Mouse (Mus musculus): Measurements from ENCODE around the gene Uqcr11. TPM values are rescaled to one million over a fixed set of nuclear protein-coding genes. Genes with fewer than 3 reads are reported as not detected.
A peak's percentile ranks its signal among the peaks of the same experiment; 100 is the strongest.

Uqcr11 gene
- 1,000 to 10,000 TPM; 1,658 to 1,691 TPM for total RNA-seq (2021)

DNA sequence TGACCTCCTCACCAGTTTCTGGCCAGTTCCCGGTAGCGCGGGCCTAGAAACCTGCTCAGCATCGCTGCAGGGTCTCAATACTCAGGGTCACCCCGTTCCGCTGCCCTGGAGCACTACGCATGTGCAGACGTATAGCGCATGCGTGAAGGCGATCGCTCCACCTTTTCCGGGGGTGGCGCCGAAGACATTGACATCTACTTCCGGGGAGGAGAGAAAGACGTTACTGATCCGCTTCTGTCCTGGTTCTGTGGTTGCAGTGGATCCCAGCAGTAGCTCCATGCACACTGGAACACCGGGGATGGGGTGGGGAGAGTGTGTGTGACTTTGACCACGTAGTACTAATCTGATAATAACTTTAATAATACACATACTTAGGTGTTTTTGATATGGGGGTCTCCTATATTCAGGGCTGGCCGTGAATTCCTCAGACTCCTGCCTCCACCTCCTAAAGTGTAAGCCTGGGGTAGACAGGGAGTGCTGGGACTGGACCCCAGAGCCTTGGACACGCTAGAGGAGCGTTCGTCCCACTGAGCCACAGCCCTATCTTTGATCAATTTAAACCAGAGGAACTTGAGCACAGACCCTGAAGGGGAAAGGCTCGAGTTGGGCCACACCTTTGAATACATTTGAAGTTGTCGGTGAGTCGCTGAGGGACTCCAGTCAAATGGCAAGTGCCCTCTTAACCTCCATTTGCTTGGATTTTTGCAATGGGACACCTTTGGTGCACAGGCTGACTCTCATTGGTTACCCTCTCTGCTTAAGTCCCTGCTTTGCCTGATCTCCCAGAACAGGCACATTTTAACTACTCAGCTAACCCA lies at the start of gene Uqcr11:
Gene Uqcr11 (minus strand): TSS at position 147 of the 818 bp plus-strand sequence.
- intact Hi-C loops (cut with DNase I) = no loop called here
- peak; percentile 94 to 96 for DNase-seq

- intact Hi-C loops (cut with DNase I) = no loop called here
These were observed 49.1 kb upstream of the Uqcr11 start for GRCm38 (mm10) chr10:80455697-80456096.

GRCm38 (mm10) chr10:80454781-80455180 lies 48.2 kb upstream of the Uqcr11 start:
- intact Hi-C loops (cut with DNase I) = no loop called here
- DNase-seq = no peak

More at GRCm38 (mm10) chr10:80455697-80456096, 49.1 kb upstream of the Uqcr11 start:
- no peak for DNase-seq

GRCm38 (mm10) chr10:80453601-80454000 lies 47.0 kb upstream of the Uqcr11 start:
- DNase-seq = no peak
- intact Hi-C loops (cut with DNase I) = no loop called here

DNA sequence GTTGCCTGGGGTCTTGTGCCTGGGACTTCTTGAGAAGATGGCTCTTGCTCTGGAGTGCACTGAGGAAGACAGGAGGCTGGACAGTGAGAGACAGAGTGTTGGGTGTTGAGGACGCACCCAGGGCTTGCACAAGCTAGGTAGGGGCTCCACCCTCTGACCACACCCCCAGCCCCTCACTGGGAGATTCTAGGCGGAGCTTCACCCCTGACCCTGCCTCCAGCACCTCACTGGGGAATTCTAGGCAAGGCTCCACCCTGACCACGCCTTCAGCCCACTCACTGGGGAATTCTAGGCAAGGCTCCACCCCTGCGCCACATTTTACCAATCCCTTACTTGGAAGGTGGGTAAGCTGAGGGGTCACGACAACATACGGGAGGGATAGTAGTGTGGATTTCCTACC lies 44.0 kb upstream of the Uqcr11 start:
- no peak for DNase-seq
- intact Hi-C loops (cut with DNase I) = no loop called here

- DNase-seq = peak; percentile 72 to 86
- intact Hi-C loops (cut with DNase I) = loop anchor here (1.0 to 2.0 kb wide), 3 partner anchors 63 to 103 kb away; no protein-coding TSS in a partner anchor
These were observed 39.4 kb upstream of the Uqcr11 start for GRCm38 (mm10) chr10:80445898-80446601.

DNA sequence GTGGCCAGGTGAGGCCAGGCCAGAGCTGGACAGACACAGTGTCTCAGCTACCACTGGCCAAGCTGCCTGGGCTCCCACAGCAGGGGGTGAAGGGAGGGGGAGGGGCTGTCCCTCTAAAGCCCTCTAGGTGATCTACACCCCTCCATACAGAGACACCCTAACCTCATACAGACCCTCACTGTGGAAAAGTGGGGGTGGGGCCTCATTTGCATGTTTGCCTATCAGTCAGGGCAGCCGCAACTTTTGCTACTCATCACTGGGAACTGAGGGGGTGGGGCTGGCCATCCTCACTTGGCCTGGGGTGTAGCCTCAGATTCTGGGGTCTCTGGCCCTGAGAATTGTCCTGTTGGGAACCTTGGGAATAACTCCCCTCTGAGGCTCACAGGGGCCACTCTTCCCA lies 38.4 kb upstream of the Uqcr11 start:
- intact Hi-C loops (cut with DNase I) = loop anchor here (2.0 kb wide), 1 partner anchor 68 kb away; no protein-coding TSS in a partner anchor
- DNase-seq = no peak

GRCm38 (mm10) chr10:80444339-80445045 lies 37.9 kb upstream of the Uqcr11 start:
- intact Hi-C loops (cut with DNase I) = loop anchor here (2.0 kb wide), 1 partner anchor 68 kb away; no protein-coding TSS in a partner anchor
- no peak for DNase-seq

- intact Hi-C loops (cut with DNase I) = loop anchor here (2.0 kb wide), 1 partner anchor 67 kb away; no protein-coding TSS in a partner anchor
These were observed 37.1 kb upstream of the Uqcr11 start for GRCm38 (mm10) chr10:80443575-80444278.

GRCm38 (mm10) chr10:80442989-80443388 lies 36.4 kb upstream of the Uqcr11 start:
- DNase-seq = no peak
- intact Hi-C loops (cut with DNase I) = no loop called here

More at GRCm38 (mm10) chr10:80443575-80444278, 37.1 kb upstream of the Uqcr11 start:
- no peak for DNase-seq

DNA sequence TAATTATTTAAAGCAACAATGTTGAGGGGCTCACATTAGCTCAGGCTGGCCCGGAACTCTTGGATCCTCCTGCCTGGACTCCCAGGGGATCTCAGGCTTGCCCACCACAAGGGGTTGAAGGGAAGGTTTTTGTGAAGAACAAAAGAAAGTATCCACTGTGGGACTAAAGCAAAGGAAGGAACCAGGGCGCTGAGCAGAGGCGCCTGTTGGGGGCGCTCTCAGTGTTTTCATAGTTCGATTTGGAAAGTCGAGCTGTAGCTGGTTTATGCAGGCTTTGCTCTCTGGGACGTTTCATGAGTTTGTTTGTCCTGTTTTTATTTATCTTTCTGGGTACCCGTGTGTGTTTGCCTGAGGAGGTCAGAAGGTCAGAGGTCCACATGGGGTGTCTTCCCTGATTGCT lies 35.0 kb upstream of the Uqcr11 start:
- intact Hi-C loops (cut with DNase I) = no loop called here
- no peak for DNase-seq

DNA sequence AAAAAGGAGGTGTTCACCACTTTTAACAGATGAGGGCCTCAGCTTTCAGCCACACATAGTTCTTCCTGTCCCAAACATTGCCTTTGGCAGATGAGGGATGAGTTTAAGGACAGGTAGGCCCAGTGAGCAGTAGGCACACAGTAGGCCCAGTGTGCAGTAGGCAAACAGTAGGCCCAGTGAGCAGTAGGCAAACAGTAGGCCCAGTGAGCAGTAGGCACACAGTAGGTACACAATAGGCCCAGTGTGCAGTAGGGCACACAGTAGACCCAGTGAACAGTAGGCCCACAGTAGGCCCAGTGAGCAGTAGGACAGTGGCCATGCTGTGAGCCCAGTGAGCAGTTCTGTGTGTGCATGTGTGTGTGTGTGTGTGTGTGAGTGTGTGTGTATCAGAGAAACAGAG lies 33.4 kb upstream of the Uqcr11 start:
- DNase-seq = no peak

GRCm38 (mm10) chr10:80437973-80438372 lies 31.3 kb upstream of the Uqcr11 start:
- intact Hi-C loops (cut with DNase I) = loop anchor here (10.0 kb wide), 1 partner anchor 267 kb away; the partner anchor contains the start of genes Izumo4 and Mob3a
- no peak for DNase-seq

More for the DNA sequence above, 33.4 kb upstream of the Uqcr11 start:
- intact Hi-C loops (cut with DNase I) = no loop called here

- intact Hi-C loops (cut with DNase I) = loop anchor here (10.0 kb wide), 1 partner anchor 269 kb away; the partner anchor contains the start of genes Izumo4 and Mob3a
These were observed 29.6 kb upstream of the Uqcr11 start for GRCm38 (mm10) chr10:80436276-80436675.

GRCm38 (mm10) chr10:80435764-80436163 lies 29.1 kb upstream of the Uqcr11 start:
- no peak for DNase-seq
- intact Hi-C loops (cut with DNase I) = loop anchor here (10.0 kb wide), 1 partner anchor 269 kb away; the partner anchor contains the start of genes Izumo4 and Mob3a

More at GRCm38 (mm10) chr10:80436276-80436675, 29.6 kb upstream of the Uqcr11 start:
- peak in 1 of 2 experiments; percentile 25 for DNase-seq

DNA sequence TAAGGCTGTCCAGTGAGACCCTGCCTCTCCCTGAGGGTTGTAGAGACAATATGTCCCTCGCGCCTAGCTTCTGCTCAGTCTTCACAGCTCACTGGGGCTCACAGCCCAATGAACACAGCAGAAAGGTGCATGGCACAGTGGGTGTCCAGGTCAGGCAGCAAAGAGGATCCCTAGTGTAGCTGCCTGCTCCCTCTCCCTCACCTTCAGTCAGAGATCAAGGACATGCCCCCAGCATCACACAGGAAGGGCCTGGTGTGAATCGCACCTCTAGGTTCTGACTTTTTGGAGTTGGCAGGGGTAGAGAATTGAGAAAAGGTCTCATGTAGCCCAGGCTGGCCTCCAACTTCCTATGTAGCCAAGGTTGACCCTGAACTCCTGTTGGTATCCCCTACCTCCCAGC lies 28.2 kb upstream of the Uqcr11 start:
- intact Hi-C loops (cut with DNase I) = loop anchor here (10.0 kb wide), 1 partner anchor 270 kb away; the partner anchor contains the start of genes Izumo4 and Mob3a
- no peak for DNase-seq

GRCm38 (mm10) chr10:80434233-80434592 lies 27.6 kb upstream of the Uqcr11 start:
- no peak for DNase-seq
- intact Hi-C loops (cut with DNase I) = loop anchor here (10.0 kb wide), 1 partner anchor 271 kb away; the partner anchor contains the start of genes Izumo4 and Mob3a

- intact Hi-C loops (cut with DNase I) = loop anchor here (10.0 kb wide), 1 partner anchor 271 kb away; the partner anchor contains the start of genes Izumo4 and Mob3a
- peak; percentile 96 to 97 for DNase-seq
These were observed 27.0 kb upstream of the Uqcr11 start, which contains the start of gene Tcf3 for GRCm38 (mm10) chr10:80433513-80434232. Tcf3 (minus strand) TSS chr10:80433647.

All from heart, postnatal 10 days (tissue).